Mouse (Mus musculus) CH12.LX (cell line): Measurements from ENCODE around the gene Dusp16. TPM values are rescaled to one million over a fixed set of nuclear protein-coding genes. Genes with fewer than 3 reads are reported as not detected.

Experiments used
- DNase-seq: peaks from one replicate; pipeline ENCODE4 v3.0.0-alpha.2; 2013; ENCODE audit errors: extremely low read depth
- H3K27ac ChIP-seq: 2 replicates; pipeline ENCODE4 v1.5.1; 2012; ENCODE audit warnings: low read depth, mild to moderate bottlenecking, control low read depth, moderate library complexity; ENCODE audit not compliant: insufficient read depth
- H3K27me3 ChIP-seq: replicated peaks from 2 replicates; pipeline ENCODE3; 2012; ENCODE audit warnings: inconsistent platforms
- H3K36me3 ChIP-seq, 2 experiments: replicated peaks in 1 of 2; 2 replicates each; pipeline versions ENCODE3 to v1.6.1; 2012; ENCODE audit warnings: inconsistent platforms in 1 of 2, low read length in 1 of 2, mild to moderate bottlenecking in 1 of 2, mixed read lengths in 1 of 2, moderate library complexity in 1 of 2; ENCODE audit not compliant: control insufficient read depth in 1 of 2, insufficient read depth in 1 of 2
- H3K4me1 ChIP-seq, 2 experiments: 2 replicates each; pipeline ENCODE4 v1.6.1; 2012; ENCODE audit warnings: inconsistent platforms in 1 of 2, moderate library complexity in 1 of 2; ENCODE audit not compliant: insufficient read depth in 2 of 2, control insufficient read depth in 1 of 2
- H3K4me2 ChIP-seq: 2 replicates; pipeline ENCODE4 v1.6.1; 2012; ENCODE audit warnings: low read depth, mild to moderate bottlenecking, control low read depth; ENCODE audit not compliant: poor library complexity, insufficient read depth, severe bottlenecking
- H3K4me3 ChIP-seq, 3 experiments: fragments of 150-350 bp in 1 of 3; sonication (generic) in 1 of 3; replicated peaks in 1 of 3; 2 replicates each; pipeline versions ENCODE3 to v1.5.1; 2011 to 2012; ENCODE audit warnings: low read depth in 2 of 3, low read length in 2 of 3, mild to moderate bottlenecking in 2 of 3, moderate library complexity in 2 of 3, control low read depth in 1 of 3, improper control_type of control experiment in 1 of 3, inconsistent platforms in 1 of 3, mixed read lengths in 1 of 3; ENCODE audit not compliant: poor library complexity in 1 of 3
- H3K79me2 ChIP-seq: replicated peaks from 2 replicates; pipeline ENCODE4 v1.6.1; 2012; ENCODE audit warnings: mild to moderate bottlenecking, moderate library complexity; ENCODE audit not compliant: control insufficient read depth, poor library complexity, insufficient read depth, severe bottlenecking; ENCODE audit errors: extremely low read depth
- H3K9ac ChIP-seq: 2 replicates; pipeline ENCODE4 v1.6.1; 2012; ENCODE audit warnings: low read depth, mild to moderate bottlenecking, control low read depth, moderate library complexity; ENCODE audit not compliant: insufficient read depth
- H3K9me3 ChIP-seq: replicated peaks from 2 replicates; pipeline ENCODE3; 2012; ENCODE audit warnings: low read length, inconsistent platforms, mixed read lengths
- BHLHE40 ChIP-seq: IDR thresholded peaks from 2 replicates; pipeline ENCODE4 v1.6.1; 2011; ENCODE audit warnings: mild to moderate bottlenecking, low read depth, low read length, improper control_type of control experiment
- CHD1 ChIP-seq: IDR thresholded peaks from 2 replicates; pipeline ENCODE4 v1.6.1; 2012; ENCODE audit warnings: low read depth, low read length, improper control_type of control experiment, inconsistent platforms
- ELF1 ChIP-seq: IDR thresholded peaks from 2 replicates; pipeline ENCODE4 v1.6.1; 2014; ENCODE audit warnings: low read depth, mild to moderate bottlenecking, inconsistent platforms, low read length, improper control_type of control experiment
- EP300 ChIP-seq: IDR thresholded peaks from 2 replicates; pipeline ENCODE4 v1.6.1; 2011; ENCODE audit warnings: low read length, improper control_type of control experiment
- ETS1 ChIP-seq: conservative IDR thresholded peaks from 2 replicates; pipeline ENCODE4 v1.6.1; 2012; ENCODE audit warnings: low read depth, mild to moderate bottlenecking, inconsistent platforms, low read length, improper control_type of control experiment, moderate library complexity
- GABPA ChIP-seq: IDR thresholded peaks from 2 replicates; pipeline ENCODE4 v1.6.1; 2012; ENCODE audit warnings: low read depth, low read length, improper control_type of control experiment, inconsistent platforms; ENCODE audit not compliant: insufficient replicate concordance
- HCFC1 ChIP-seq: IDR thresholded peaks from 2 replicates; pipeline ENCODE4 v1.6.1; 2012; ENCODE audit warnings: low read depth, mild to moderate bottlenecking, inconsistent platforms, low read length, improper control_type of control experiment
- JUN ChIP-seq: IDR thresholded peaks from 2 replicates; pipeline ENCODE4 v1.6.1; 2011; ENCODE audit warnings: low read depth, mild to moderate bottlenecking, low read length, improper control_type of control experiment, moderate library complexity; ENCODE audit not compliant: insufficient read depth
- MAFK ChIP-seq: IDR thresholded peaks from 2 replicates; pipeline ENCODE4 v1.6.1; 2011; ENCODE audit warnings: low read length, improper control_type of control experiment; ENCODE audit not compliant: insufficient replicate concordance
- MAX ChIP-seq: IDR thresholded peaks from 2 replicates; pipeline ENCODE4 v1.6.1; 2011; ENCODE audit warnings: low read length, improper control_type of control experiment
- NELFE ChIP-seq: IDR thresholded peaks from 2 replicates; pipeline ENCODE4 v1.6.1; 2011; ENCODE audit warnings: low read depth, low read length, improper control_type of control experiment
- POLR2A ChIP-seq: IDR thresholded peaks from 2 replicates; pipeline ENCODE4 v1.6.1; 2011; ENCODE audit warnings: low read depth, mild to moderate bottlenecking, improper control_type of control experiment, low read length
- POLR2AphosphoS2 ChIP-seq: IDR thresholded peaks from 2 replicates; pipeline ENCODE4 v1.6.1; 2011; ENCODE audit warnings: low read depth, low read length, improper control_type of control experiment
- RAD21 ChIP-seq: IDR thresholded peaks from 2 replicates; pipeline ENCODE4 v1.6.1; 2011; ENCODE audit warnings: low read depth, mild to moderate bottlenecking, low read length, improper control_type of control experiment, moderate library complexity
- RCOR1 ChIP-seq: conservative IDR thresholded peaks from 2 replicates; pipeline ENCODE4 v1.6.1; 2012; ENCODE audit warnings: low read depth, mild to moderate bottlenecking, inconsistent platforms, low read length, improper control_type of control experiment
- SMC3 ChIP-seq: IDR thresholded peaks from 2 replicates; pipeline ENCODE4 v1.6.1; 2011; ENCODE audit warnings: low read depth, low read length, improper control_type of control experiment
- UBTF ChIP-seq: IDR thresholded peaks from 2 replicates; pipeline ENCODE4 v1.6.1; 2012; ENCODE audit warnings: low read depth, mild to moderate bottlenecking, inconsistent platforms, low read length, improper control_type of control experiment, moderate library complexity
- USF1 ChIP-seq: IDR thresholded peaks from 2 replicates; pipeline ENCODE4 v1.6.1; 2014; ENCODE audit warnings: low read depth, mild to moderate bottlenecking, inconsistent platforms, low read length, improper control_type of control experiment
- USF2 ChIP-seq: conservative IDR thresholded peaks from 2 replicates; pipeline ENCODE4 v1.6.1; 2011; ENCODE audit warnings: low read depth, low read length, improper control_type of control experiment
- ZC3H11A ChIP-seq: IDR thresholded peaks from 2 replicates; pipeline ENCODE4 v1.6.1; 2012; ENCODE audit warnings: low read depth, mild to moderate bottlenecking, inconsistent platforms, low read length, improper control_type of control experiment
- ZNF384 ChIP-seq: IDR thresholded peaks from 2 replicates; pipeline ENCODE4 v1.6.1; 2012; ENCODE audit warnings: low read depth, low read length, improper control_type of control experiment, inconsistent platforms
- dilution Hi-C: fragments of 300-500 bp; cut with MboI; formaldehyde crosslinking; loops from 2 replicates; pipeline ENCODE4 v1.14.3; 2020; ENCODE audit warnings: low sequenced_read_pairs; ENCODE audit not compliant: extremely low pct_unique_long_range_greater_than_20kb, extremely low pct_ligation_motif_present
- in situ Hi-C: fragments of 300-500 bp; cut with MboI; formaldehyde crosslinking; loops from 3 replicates; pipeline ENCODE4 v1.14.3; 2019; ENCODE audit warnings: low sequenced_read_pairs, low pct_ligation_motif_present, low pct_unique_long_range_greater_than_20kb, mixed read lengths
- polyA plus RNA-seq: library from polyadenylated mRNA; unstranded; fragments of >175 nt; gene quantifications from 2 replicates; pipeline ENCODE4 v1.2.1, GENCODE M21; 2012; ENCODE audit warnings: low read depth; ENCODE audit not compliant: insufficient read length
- total RNA-seq, 2 experiments: library from RNA; depleted of rRNA; stranded (reverse); fragments of 300-350 nt in 1 of 2; fragments of >200 nt in 1 of 2; gene quantifications; 2 replicates each; pipeline ENCODE4 v1.2.3; 2012 to 2014

Dusp16 gene
- total and polyA plus RNA-seq, 3 experiments: 3.7 to 13.1 (median 10.6) TPM

- Histone ChIP-seq H3K36me3 (peaks cover 68 to 95% of the 10 kb centered on the region in 2 experiments), H3K4me3 (no peak overlapping the region), H3K4me1 (no peaks in the 10 kb centered on the region), H3K27ac (no peak overlapping the region), H3K9ac (no peak overlapping the region), H3K27me3 (no peaks in the 10 kb centered on the region), H3K4me2 (no peak overlapping the region), H3K9me3 (no peaks in the 10 kb centered on the region), H3K79me2 (no peaks in the 10 kb centered on the region)
- in situ Hi-C loops (no loop called here), dilution Hi-C loops (no loop called here)
- no peak for DNase-seq
- TF ChIP-seq USF1: no peak
- no peak for TF ChIP-seq MAX
- TF ChIP-seq ETS1: no peak
Measured at GRCm38 (mm10) chr6:134719156-134719555, 73.3 kb downstream of the Dusp16 start.

DNA sequence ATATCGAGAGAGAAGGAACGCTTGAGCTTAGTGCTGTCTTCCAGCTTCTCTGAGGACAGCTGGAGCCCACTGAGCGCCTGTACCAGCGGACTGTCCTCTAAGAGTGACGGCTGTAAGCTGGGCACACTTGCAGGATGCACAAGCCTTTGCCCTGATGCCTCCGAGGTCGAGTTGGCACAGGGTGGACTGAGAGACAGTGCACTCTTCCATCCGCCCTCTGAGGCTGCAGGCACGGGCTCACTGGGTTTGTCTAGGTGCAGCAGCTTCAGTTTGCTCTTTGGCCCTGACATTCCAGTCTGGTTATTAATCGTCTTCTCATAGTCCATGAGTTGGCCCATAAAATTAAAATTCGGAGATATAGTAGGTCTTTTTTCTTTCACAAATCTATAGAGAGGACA is 73.8 kb downstream of the Dusp16 start:
- Histone ChIP-seq H3K4me1 (no peaks in the 10 kb centered on the region), H3K27me3 (no peaks in the 10 kb centered on the region), H3K36me3 (peaks cover 63 to 93% of the 10 kb centered on the region in 2 experiments), H3K9me3 (no peaks in the 10 kb centered on the region), H3K9ac (no peak overlapping the region), H3K79me2 (no peaks in the 10 kb centered on the region), H3K4me3 (no peak overlapping the region), H3K27ac (no peak overlapping the region), H3K4me2 (no peak overlapping the region)
- in situ Hi-C loops (no loop called here), dilution Hi-C loops (no loop called here)
- DNase-seq: no peak
- TF ChIP-seq USF2: no peak
- no peak for TF ChIP-seq SMC3
- TF ChIP-seq ELF1: no peak
- TF ChIP-seq UBTF: no peak
- TF ChIP-seq BHLHE40: no peak

DNA sequence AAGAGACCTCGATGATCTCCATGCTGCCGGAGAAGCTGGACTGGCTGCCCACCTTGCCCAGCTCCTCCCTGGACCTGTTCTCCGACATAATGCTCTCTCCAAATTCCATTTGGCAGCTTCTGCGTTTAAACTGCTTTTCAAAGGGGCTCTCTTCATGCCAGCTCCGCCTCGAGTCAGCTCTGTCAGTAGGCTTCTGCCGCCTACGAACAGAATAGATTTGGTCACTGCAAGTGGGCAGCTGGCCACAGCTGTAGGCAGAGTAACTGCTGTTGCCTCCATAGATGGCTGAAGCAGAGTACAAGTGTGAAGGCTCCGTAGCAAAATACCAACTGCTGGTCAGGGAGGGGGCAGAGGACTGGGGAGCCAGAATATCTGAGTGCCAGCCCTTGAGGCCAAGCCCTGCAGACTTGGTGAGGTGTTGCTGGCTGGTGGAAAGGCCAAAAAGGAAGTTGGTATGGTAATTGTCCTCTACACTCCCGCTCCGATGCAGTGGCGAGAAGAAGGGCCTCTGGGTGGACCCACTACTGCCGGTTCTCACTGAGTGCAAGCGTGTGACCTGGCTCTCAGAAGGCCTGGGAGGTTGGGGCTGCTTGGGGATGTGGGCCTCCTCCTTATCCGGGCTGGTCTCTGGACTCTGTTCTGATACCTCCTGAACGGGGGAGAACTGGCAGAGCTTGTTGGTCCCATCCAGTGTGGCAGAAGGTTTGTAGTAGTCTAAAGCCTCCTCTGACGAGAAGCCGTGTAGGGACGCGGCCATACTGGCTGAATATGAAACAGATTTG is 74.3 kb downstream of the Dusp16 start:
- TF ChIP-seq JUN: no peak
- no peak for TF ChIP-seq RCOR1
- TF ChIP-seq RAD21: no peak
- TF ChIP-seq HCFC1: no peak
- no peak for TF ChIP-seq POLR2A
- no peak for TF ChIP-seq EP300
- no peak for TF ChIP-seq GABPA
- TF ChIP-seq SMC3: no peak
- TF ChIP-seq ETS1: no peak
- TF ChIP-seq POLR2AphosphoS2: no peak
- no peak for TF ChIP-seq ZC3H11A
- TF ChIP-seq NELFE: no peak
- no peak for TF ChIP-seq CHD1
- no peak for TF ChIP-seq ZNF384
- no peak for TF ChIP-seq ELF1
- TF ChIP-seq USF2: no peak
- TF ChIP-seq MAX: no peak
- no peak for TF ChIP-seq MAFK
- no peak for TF ChIP-seq BHLHE40
- dilution Hi-C loops (no loop called here), in situ Hi-C loops (no loop called here)
- Histone ChIP-seq H3K9me3 (no peaks in the 10 kb centered on the region), H3K27ac (no peak overlapping the region), H3K27me3 (no peaks in the 10 kb centered on the region), H3K4me2 (no peak overlapping the region), H3K4me1 (no peaks in the 10 kb centered on the region), H3K9ac (no peak overlapping the region), H3K4me3 (no peak overlapping the region), H3K79me2 (no peaks in the 10 kb centered on the region), H3K36me3 (peaks cover 58 to 91% of the 10 kb centered on the region in 2 experiments)
- DNase-seq: no peak
